Mouse (Mus musculus) ES-Bruce4 (cell line): ENCODE data around the gene Rps6ka6.

Experiments used
- CTCF ChIP-seq: IDR thresholded peaks from one replicate; pipeline ENCODE4 v1.8.1; 2011; ENCODE audit warnings: low read depth, low read length
- EP300 ChIP-seq: IDR thresholded peaks from 2 replicates; pipeline ENCODE4 v1.6.1; 2011; ENCODE audit warnings: low read depth, low read length; ENCODE audit not compliant: insufficient read depth
- POLR2A ChIP-seq: IDR thresholded peaks from one replicate; pipeline ENCODE4 v1.8.1; 2011; ENCODE audit warnings: low read length; ENCODE audit not compliant: insufficient read depth

GRCm38 (mm10) chrX:111537859-111538258 is at the start of gene Rps6ka6:
- no peak for TF ChIP-seq CTCF
- TF ChIP-seq POLR2A = no peak
- no peak for TF ChIP-seq EP300
